Mouse (Mus musculus) layer of hippocampus, adult 9-10 months (tissue): ENCODE measurements around the gene Sbf2.
A peak's percentile ranks its signal among the peaks of the same experiment; 100 is the strongest.
"Not testable (repeated sequence)": the region's sequence is repeated elsewhere in the genome, so short reads cannot be mapped to it uniquely, and the experiment has no call there.

ENCODE experiments used
- DNase-seq: peaks from one replicate; pipeline ENCODE4 v3.0.0; 2022; ENCODE audit warnings: low spot score

Sbf2 gene

DNA sequence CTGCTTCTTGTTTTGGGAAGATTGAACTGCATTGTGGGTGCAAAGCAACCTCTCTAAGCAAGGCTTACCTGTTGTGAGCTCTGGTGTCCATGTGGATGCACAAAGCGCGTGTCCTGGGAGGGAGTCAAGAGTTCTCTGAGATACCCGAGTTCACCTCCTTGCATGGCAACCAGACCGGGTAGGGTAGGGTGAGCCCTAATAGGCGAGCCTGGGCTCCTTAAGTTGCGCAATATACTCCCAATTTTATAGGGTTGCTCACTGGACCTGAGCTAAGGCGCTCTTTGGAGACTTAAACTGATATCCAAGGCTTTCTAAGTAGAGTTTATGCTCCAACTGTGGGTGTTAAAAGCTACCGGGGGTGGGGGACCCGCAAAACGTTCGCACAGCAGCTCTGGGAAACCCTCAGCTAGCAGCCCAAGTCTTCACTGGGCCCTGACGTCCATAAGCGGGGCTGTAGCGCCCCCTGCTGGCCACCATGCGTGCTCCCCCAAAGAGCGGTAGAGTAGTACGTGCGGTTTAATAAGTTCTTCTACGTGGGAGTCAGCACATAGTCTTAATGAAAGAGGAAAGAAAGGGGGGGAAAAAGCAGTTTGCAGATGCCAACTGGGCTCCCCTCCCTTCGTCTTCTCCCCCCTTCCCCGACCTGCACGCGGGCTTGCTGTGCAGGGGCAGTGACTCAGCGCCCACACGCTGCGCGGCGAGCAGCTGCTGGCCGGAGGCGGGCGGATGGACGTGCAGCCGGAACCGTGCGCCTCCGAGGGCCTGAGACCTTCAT is 15.4 kb upstream of the Sbf2 start:
- DNase-seq, result peak; percentile 73

- DNase-seq, result no peak
Measured at GRCm38 (mm10) chr7:110628611-110629354, 14.1 kb upstream of the Sbf2 start.

DNA sequence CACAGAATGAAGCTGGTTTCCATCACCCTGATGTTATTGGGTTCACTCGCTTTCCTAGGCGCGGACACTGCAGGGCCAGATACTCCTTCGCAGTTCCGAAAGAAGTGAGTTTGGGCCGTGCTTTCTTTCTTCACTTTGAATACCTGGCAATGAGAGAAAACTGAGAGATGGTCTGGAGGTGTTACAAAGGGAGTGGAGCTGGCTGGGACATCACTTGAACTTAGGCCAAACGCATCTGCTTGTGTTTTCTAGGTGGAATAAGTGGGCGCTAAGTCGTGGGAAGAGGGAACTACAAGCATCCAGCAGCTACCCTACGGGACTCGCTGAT is 13.5 kb upstream of the Sbf2 start:
- no peak for DNase-seq

- DNase-seq, result no peak
Measured at GRCm38 (mm10) chr7:110627486-110628272, 13.0 kb upstream of the Sbf2 start, which contains the start of gene Adm. Gene Adm (plus strand): TSS chr7:110627661.

DNA sequence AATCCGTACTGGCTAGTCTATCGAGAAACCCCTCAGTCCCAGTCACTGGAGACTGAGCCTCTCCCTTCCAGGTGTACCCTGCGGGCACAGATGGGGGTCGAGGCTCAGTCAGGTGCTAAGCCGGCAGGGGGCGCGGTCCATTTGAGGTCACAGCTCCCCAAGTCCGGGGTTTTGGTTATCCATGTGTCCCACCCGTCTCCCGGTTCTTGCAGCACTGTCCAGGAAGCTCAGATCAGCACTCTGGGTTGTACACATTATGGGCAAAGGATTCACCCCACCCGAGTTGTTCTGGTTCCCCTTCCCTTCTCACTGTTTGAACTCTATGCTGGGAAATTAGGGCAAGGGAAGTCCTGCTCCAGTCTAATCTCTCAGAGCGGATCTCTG is 12.4 kb upstream of the Sbf2 start:
- DNase-seq, result no peak

DNA sequence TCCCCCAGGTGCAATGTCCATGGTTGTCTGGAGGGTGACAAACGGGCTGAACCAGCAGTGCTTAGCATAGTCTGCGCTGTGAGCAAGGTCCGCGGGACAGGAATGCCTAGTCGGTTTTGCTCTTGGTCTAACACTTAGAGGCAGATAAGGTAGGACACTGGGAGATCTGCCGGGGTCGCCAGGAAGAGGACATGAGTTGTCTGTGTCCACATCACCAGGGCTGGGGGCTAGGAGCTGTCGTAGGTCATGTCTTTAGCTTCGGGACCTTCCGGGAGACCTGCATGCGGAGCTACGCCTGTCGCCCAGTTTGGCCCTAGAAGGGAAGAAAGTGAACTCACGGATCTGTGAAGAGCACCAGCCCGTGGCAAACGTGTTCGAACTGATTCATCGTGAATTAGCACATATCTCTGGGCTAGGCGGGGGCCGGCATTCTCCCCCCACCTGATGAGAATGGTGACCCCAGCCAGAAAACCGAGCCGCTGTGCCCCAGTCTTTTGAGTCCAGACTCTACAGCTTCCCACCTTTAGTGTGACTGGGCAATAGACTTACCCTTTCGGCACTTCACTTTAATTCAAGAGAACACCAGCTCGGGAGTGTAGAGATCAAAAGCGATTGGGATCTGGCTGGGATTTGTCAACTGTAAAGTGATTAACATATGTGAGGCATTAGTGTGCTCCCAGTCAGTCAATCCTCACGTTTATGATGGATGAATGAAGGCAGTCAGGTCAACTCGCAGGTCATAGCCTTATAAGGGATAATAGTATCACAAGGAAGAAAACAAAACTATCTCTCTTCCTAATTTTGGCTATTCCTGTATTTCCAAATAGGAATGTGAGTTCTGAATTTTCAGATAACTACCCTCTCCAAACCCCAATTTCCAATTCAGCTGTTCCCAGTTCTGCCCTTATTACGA is 11.7 kb upstream of the Sbf2 start:
- no peak for DNase-seq

- DNase-seq, result no peak
Measured at GRCm38 (mm10) chr7:110625489-110625888, 10.8 kb upstream of the Sbf2 start.

DNA sequence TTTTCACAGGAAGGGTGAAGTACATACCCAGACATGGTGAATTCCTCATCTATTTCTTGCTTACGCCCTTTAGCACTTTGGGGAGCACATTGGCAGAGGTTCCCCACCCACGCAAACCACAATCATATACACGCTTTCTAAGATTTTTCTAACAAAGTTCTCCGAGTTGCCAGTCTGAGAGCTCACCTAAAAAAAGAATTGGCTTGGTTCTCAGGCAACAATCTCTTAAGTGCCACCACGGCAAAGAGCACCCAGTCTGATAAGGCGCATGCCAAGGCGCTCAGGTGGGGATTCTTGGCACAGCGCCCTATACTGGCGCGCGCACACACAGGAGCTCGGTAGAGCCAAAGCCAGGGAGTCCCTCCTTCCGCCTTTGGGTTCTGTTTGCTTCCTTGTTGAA is 10.2 kb upstream of the Sbf2 start:
- DNase-seq, result no peak

DNA sequence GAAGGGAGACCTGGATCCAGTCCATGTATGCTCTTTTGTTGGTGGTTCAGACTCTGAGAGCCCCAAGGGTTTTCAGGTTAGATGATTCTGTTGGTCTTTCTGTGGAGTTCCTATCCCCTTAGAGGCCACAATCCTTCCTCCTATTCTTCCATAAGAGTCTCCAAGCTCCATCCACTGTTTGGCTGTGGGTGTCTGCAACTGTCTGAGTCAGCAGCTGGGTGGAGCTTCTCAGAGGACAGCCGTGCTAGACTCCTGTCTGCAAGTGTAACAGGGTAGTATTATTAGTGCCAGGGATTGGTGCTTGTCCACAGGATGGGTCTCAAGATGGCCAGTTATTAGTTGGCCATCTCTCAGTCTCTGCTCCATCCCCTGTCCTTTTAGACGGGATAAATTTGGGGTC is 9.3 kb upstream of the Sbf2 start:
- no peak for DNase-seq

- no peak for DNase-seq
Measured at GRCm38 (mm10) chr7:110619086-110619611, 4.4 kb upstream of the Sbf2 start.

DNA sequence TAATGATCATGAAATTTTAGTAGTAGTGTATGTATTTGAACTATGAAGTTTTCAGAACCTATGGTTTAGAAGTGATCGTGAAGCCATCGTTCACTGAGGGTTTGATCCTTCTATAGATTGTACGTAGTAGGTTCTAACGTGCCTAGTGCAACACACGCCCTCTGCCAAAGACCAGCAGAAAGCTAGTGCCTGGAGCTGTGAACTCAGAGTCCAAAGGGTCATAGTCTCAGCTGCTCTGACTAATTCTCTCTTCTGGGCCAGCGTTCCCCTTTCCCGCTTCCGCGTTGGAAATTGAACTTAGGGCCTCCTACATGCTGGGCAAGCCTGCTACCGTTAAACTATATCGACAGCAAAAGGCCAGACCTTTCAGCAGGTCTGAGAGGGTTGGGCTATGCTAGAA is 1.1 kb upstream of the Sbf2 start:
- no peak for DNase-seq

DNA sequence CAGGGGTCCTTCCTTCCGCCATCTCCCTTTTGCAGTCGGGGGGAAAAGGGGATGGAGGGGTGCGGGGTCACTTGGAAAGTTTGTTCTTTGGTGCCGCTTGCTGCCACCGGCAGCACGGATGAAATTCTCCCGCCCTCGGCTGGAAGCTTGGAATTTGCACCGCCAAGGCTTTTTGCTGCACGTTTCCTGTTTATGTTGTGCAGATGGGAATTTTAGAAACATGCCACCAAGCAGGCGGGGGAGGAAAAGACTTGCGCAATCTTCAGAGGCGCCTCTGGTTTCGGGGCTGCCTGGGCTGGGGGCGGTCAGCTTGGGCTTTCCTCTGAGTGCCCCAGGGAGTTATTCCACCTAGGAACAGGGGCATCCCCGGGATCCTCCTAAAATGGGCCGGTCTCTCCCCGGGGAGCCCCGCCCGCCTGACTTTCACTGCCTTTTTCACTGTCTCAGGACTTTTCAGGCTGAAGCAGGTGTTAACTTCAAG is 469 bp upstream of the Sbf2 start:
- no peak for DNase-seq

DNA sequence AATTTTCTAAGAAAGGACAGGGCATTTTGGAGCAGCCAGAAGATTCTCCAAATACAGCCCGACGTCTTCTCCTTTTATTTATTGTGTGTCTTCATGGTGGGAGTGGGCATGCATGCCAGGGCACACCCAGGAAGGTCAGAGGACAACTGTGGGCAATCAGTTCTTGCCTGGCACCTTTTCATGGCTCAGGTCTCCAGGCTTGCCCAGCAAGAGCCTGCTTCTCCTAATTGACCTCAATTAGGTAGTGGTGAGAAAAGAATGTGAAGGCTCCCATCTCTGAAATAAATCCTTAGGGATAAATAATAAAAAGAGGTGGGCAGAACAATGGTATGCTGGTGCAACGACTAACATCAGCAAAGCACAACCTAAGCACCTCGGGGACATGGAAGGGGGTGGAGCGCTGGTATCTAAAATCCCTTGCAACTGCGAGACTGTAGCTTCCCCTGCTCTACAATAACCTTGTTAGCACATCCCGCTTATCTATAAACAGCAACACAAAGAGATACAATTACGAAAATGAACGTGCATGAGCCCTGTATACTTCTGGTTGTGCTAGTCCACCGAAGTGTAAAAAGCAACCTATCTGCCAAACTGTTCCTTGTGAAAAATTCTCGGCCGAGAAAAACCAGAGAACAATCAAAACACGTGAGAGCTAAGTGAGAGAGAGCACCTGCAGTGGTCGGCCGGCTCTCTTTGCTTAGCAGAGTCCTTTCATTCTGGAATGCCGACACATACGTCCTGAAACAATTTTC is 1.2 kb downstream of the Sbf2 start:
- no peak for DNase-seq

DNA sequence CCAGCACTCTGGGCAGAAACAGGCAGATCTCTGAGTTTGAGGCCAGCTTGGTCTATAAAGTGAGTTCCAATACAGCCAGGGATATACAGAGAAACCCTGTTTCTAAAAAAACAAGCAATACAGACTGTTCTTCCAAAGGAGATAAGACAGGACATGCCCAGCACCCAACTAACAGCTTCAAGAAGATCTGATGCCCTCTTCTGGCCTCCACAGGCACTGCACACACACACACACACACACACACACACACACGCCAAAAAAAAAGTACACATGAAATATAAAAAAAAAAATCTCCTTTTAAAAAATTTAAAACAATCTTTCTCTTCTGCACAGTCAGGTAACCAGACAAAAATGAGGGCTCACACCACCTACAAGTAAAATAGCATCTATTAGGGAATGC is 7.8 kb downstream of the Sbf2 start:
- no peak for DNase-seq

DNA sequence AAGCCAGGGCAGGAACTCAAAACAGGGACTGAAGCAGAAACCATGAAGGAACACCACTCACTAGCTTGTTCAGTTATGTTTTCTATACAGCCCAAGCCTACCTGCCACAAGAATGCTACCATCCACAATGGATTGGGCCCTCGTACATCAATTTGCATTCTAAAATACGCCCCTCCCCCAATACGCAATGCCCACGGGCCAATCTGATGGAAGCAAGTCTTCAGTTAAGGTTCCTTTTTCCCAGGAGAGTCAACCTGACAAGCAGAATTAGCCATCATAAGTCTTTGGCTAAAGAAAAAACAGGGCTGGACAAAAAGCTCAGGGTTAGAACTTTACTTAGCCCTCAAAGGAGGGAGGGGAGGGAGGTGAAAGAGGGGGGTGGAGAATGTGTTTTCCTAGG is 9.2 kb downstream of the Sbf2 start:
- no peak for DNase-seq

DNA sequence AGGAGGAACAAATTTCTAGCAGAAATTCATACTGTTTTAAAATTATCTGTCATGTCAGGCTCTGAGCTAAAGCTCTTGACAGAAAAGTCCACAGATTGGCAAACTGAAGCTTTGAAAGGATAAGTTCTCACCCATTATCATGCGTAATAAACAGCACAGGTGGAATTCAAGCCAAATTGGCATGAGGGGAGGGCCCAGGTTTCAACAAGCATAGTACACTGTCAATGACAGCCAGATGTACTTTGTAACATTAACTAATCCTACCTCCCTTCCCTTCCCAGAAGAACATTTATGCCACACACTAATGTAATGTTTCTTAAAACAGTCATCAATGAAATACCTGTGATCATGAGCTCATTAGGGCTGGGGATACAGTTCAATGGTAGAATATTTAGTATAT is 17.6 kb downstream of the Sbf2 start:
- no peak for DNase-seq

GRCm38 (mm10) chr7:110593991-110594390 is 20.7 kb downstream of the Sbf2 start:
- DNase-seq, result not testable (repeated sequence)

- DNase-seq, result no peak
Measured at GRCm38 (mm10) chr7:110587721-110588120, 27.0 kb downstream of the Sbf2 start.

DNA sequence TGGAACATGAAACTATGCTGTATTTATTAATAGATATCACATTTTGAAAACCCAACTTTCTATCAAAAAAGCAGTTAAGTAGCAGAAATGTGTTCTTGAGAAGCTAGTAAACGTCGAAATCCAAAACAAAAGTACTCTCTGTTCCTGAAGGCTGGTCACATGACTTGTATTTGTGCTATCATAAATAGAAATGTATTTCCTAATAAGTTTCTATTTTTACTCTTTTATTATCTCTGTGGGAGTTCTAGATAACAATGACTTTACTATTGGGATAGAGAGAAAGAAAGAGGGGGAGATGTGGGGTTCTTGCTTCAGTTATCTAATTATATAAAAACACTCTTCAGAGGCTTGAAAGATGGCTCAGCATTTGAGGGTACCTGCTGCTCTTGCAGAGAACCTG is 29.5 kb downstream of the Sbf2 start:
- DNase-seq, result no peak

DNA sequence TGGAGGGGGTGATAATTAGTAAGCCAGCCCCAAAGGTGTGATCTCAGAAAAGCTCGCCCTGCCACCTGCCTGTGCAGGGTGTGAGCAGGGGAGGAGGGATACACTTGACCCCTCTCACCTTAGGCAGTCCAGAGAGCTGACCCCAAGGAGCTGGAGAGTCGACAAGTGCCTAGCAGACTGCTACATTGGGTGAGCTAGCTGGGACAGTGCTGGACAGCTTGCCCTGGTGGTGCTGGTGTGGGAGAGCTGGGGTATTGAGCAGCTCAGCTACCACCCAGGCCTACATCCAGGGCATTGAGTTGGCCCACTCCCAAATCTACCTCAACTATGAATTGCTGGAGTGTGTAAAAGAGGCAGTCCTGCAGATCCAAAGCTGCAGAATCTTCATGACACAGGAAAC is 30.6 kb downstream of the Sbf2 start:
- no peak for DNase-seq

GRCm38 (mm10) chr7:110583705-110584104 is 31.0 kb downstream of the Sbf2 start:
- no peak for DNase-seq
